In genomic region chr2:167678600-167678999, GRCm38 (mm10) we compare ENCODE assay signal across 16 mouse cellular contexts. TPM values are rescaled to one million over a fixed set of nuclear protein-coding genes. Genes with fewer than 3 reads are reported as not detected.
A peak's percentile ranks its signal among the peaks of the same experiment; 100 is the strongest.
DNase-seq lines count a peak whose midpoint lies in the region; ATAC-seq and TF ChIP-seq lines count a peak whose summit lies in the region.
"Had no signal": no experiment of that assay in that cellular context is flagged by ENCODE, and none has a peak within 500 bp of the region (broad histone marks: within the 10 kb centered on the region; RNA-seq: fewer than 3 reads in every experiment).

No protein-coding gene starts in this region.

- no peak for TF ChIP-seq POLR2A in heart, adult 2 months (IDR thresholded peaks at IDR 0.05; ENCODE audit: insufficient read depth, low read depth, low read length)
- no peak for TF ChIP-seq POLR2A in spleen, adult 2 months (IDR thresholded peaks at IDR 0.05; ENCODE audit: low read depth, low read length)

- H3K9me3 ChIP-seq in midbrain, embryonic 15.5 days: no peaks in the 10 kb centered on the region
- H3K9me3 ChIP-seq: forebrain, embryonic 10.5 days; limb, embryonic 15.5 days had no signal

- peak; percentile 61 for TF ChIP-seq CTCF in heart, adult 2 months (IDR thresholded peaks at IDR 0.05)
- TF ChIP-seq CTCF in spleen, adult 2 months (IDR thresholded peaks at IDR 0.05; ENCODE audit: extremely low read depth, insufficient read depth, insufficient read length, insufficient replicate concordance): 0 out of 2 replicates have a peak, but pooled peaks have one; percentile 41

- DNase-seq in heart, adult 2 months: no peak
- DNase-seq in heart, adult 8-10 months (ENCODE audit: low spot score): no peak
- DNase-seq in spleen, adult 2 months (ENCODE audit: low read depth in 1 of 2, low spot score in 2 of 2): no peak
- DNase-seq in spleen, postnatal 14 days (ENCODE audit: low spot score in 2 of 2): no peak
- DNase-seq in R1 (ENCODE audit: low read depth, low spot score): peak; percentile 59
- DNase-seq in splenic B cell, adult 2 months (ENCODE audit: low read depth, low spot score): peak; percentile 69
- DNase-seq in layer of hippocampus, postnatal 25 days (ENCODE audit: extremely low spot score in 1 of 2, low spot score in 1 of 2): no peak
- DNase-seq: adrenal gland, postnatal 10 days; cerebellum, adult 8-10 months; right cerebral cortex, adult 18-20 months had no signal

- no peaks in the 10 kb centered on the region for H3K79me2 ChIP-seq in heart, adult 2 months (replicated peaks; ENCODE audit: control insufficient read depth, insufficient read depth, low read length)

- no peak overlapping the region for H3K4me2 ChIP-seq in midbrain, embryonic 15.5 days
- H3K4me2 ChIP-seq: limb, embryonic 15.5 days had no signal

- H3K9ac ChIP-seq in heart, adult 2 months (ENCODE audit: low read depth, low read length): no peak overlapping the region
- H3K9ac ChIP-seq in midbrain, embryonic 15.5 days: no peak overlapping the region
- H3K9ac ChIP-seq: limb, embryonic 15.5 days had no signal

- no peak overlapping the region for H3K27ac ChIP-seq in heart, adult 2 months
- no peak overlapping the region for H3K27ac ChIP-seq in spleen, adult 2 months (ENCODE audit: insufficient read depth, low read length)
- no peak overlapping the region for H3K27ac ChIP-seq in midbrain, embryonic 15.5 days
- H3K27ac ChIP-seq: forebrain, embryonic 10.5 days; limb, embryonic 15.5 days had no signal

- ATAC-seq in midbrain, embryonic 15.5 days (replicated peaks): no peak
- ATAC-seq: intestine, embryonic 16.5 days had no signal

- H3K36me3 ChIP-seq in heart, adult 2 months (ENCODE audit: control insufficient read depth, insufficient read depth, low read length): no peaks in the 10 kb centered on the region
- H3K36me3 ChIP-seq in spleen, adult 2 months (ENCODE audit: control insufficient read depth, insufficient read depth, low read length): no peaks in the 10 kb centered on the region
- H3K36me3 ChIP-seq in splenic B cell, adult 2 months (ENCODE audit: control insufficient read depth, insufficient read depth, low read length, poor library complexity, severe bottlenecking): no peaks in the 10 kb centered on the region
- H3K36me3 ChIP-seq in midbrain, embryonic 15.5 days (replicated peaks): no peaks in the 10 kb centered on the region
- H3K36me3 ChIP-seq: forebrain, embryonic 10.5 days; limb, embryonic 15.5 days had no signal

- intact Hi-C loops in heart, adult 2 months (cut with DNase I): no loop called here

- H3K27me3 ChIP-seq in heart, adult 2 months (ENCODE audit: control insufficient read depth, insufficient read depth, low read length): no peaks in the 10 kb centered on the region
- H3K27me3 ChIP-seq in spleen, adult 2 months (ENCODE audit: control insufficient read depth, insufficient read depth, low read length): no peaks in the 10 kb centered on the region
- H3K27me3 ChIP-seq in splenic B cell, adult 2 months (ENCODE audit: control insufficient read depth, insufficient read depth, low read length, poor library complexity, severe bottlenecking): no peaks in the 10 kb centered on the region
- 0 out of 2 replicates have a peak, but pooled peaks cover 2% of the 10 kb centered on the region for H3K27me3 ChIP-seq in midbrain, embryonic 15.5 days (replicated peaks)
- H3K27me3 ChIP-seq: limb, embryonic 15.5 days had no signal

- 54% methylated on average over 5 of the region's 5 CpGs for WGBS in heart, adult 2 months
- 60% methylated on average over 5 of the region's 5 CpGs for WGBS in spleen, adult 2 months
- 51% methylated on average over 5 of the region's 5 CpGs for WGBS in midbrain, embryonic 15.5 days

- no peak for TF ChIP-seq EP300 in heart, adult 2 months (IDR thresholded peaks at IDR 0.05; ENCODE audit: insufficient read depth, low read depth, low read length)

- H3K4me3 ChIP-seq in heart, adult 2 months: no peak overlapping the region
- H3K4me3 ChIP-seq in spleen, adult 2 months (ENCODE audit: extremely low read depth, insufficient read depth, insufficient read length): no peak overlapping the region
- no peak overlapping the region for H3K4me3 ChIP-seq in midbrain, embryonic 15.5 days
- H3K4me3 ChIP-seq: forebrain, embryonic 10.5 days; limb, embryonic 15.5 days; megakaryocyte, embryonic 14.5 days had no signal

- no peaks in the 10 kb centered on the region for H3K4me1 ChIP-seq in heart, adult 2 months (ENCODE audit: control insufficient read depth, insufficient read depth, low read length)
- H3K4me1 ChIP-seq in spleen, adult 2 months (ENCODE audit: control insufficient read depth, insufficient read depth, insufficient read length): no peaks in the 10 kb centered on the region; the same call in 1 of the 2 replicates
- no peaks in the 10 kb centered on the region for H3K4me1 ChIP-seq in midbrain, embryonic 15.5 days

RNA-seq across cellular contexts. Expression of gene Cebpb, which starts 10.1 kb away (rescaled TPM):
- total RNA-seq in heart, adult 2 months (2021): 100 to 1,000 TPM in 1 of 2 experiments, 10 to 100 TPM in 1; 88.1 to 133 TPM
- 30.3 and 77.8 TPM in 2 replicates for polyA plus RNA-seq in heart, adult 2 months (2012; rRNA removed)
- total RNA-seq in heart, adult 8-10 months (2022): 100 to 1,000 TPM in 1 of 4 experiments, 10 to 100 TPM in 3; 55.1 to 104 (median 84.0) TPM
- polyA plus RNA-seq in spleen, adult 2 months (2012; rRNA removed): 68.5 and 161 TPM in 2 replicates
- 1.3 and 2.0 TPM in 2 replicates for polyA plus RNA-seq in midbrain, embryonic 15.5 days (2015; fragmentation: Nextera tagmentation; extraction: Ambion mirVana)
- total RNA-seq in layer of hippocampus, postnatal 25 days (2021): 10 to 100 TPM; 32.4 to 32.8 TPM

RNA-seq across cellular contexts. Expression of gene Tmem189, which starts 11.0 kb away (rescaled TPM):
- total RNA-seq in heart, adult 2 months (2021): 10 to 100 TPM; 23.0 to 26.4 TPM
- 53.2 and 58.4 TPM in 2 replicates for polyA plus RNA-seq in heart, adult 2 months (2012; rRNA removed)
- 10 to 100 TPM; 22.6 to 26.6 (median 23.4) TPM for total RNA-seq in heart, adult 8-10 months (2022)
- polyA plus RNA-seq in spleen, adult 2 months (2012; rRNA removed): 90.7 and 126 TPM in 2 replicates
- 33.4 and 37.9 TPM in 2 replicates for polyA plus RNA-seq in midbrain, embryonic 15.5 days (2015; fragmentation: Nextera tagmentation; extraction: Ambion mirVana)
- 10 to 100 TPM; 57.3 to 60.3 TPM for total RNA-seq in layer of hippocampus, postnatal 25 days (2021)

RNA-seq across cellular contexts. Expression of gene Gm20431, which starts 17.3 kb away (rescaled TPM):
- total RNA-seq in heart, adult 2 months (2021): 10 to 100 TPM; 15.6 to 21.0 TPM
- 9.7 and 16.5 TPM in 2 replicates for polyA plus RNA-seq in heart, adult 2 months (2012; rRNA removed)
- total RNA-seq in heart, adult 8-10 months (2022): 10 to 100 TPM; 15.3 to 19.4 (median 18.2) TPM
- polyA plus RNA-seq in spleen, adult 2 months (2012; rRNA removed): 13.2 TPM in 1 of 2 replicates, not detected in the other
- polyA plus RNA-seq in midbrain, embryonic 15.5 days (2015; fragmentation: Nextera tagmentation; extraction: Ambion mirVana): 10.5 and 10.7 TPM in 2 replicates
- total RNA-seq in layer of hippocampus, postnatal 25 days (2021): 10 to 100 TPM; 51.0 to 51.3 TPM
- polyA plus RNA-seq: neural tube, embryonic 11.5 days had no signal

RNA-seq across cellular contexts. Expression of gene Ube2v1, which starts 46.7 kb away (rescaled TPM):
- 100 to 1,000 TPM; 118 to 121 TPM for total RNA-seq in heart, adult 2 months (2021)
- polyA plus RNA-seq in heart, adult 2 months (2012; rRNA removed): 98.1 and 101 TPM in 2 replicates
- total RNA-seq in heart, adult 8-10 months (2022): 100 to 1,000 TPM; 120 to 152 (median 139) TPM
- 85.2 and 102 TPM in 2 replicates for polyA plus RNA-seq in spleen, adult 2 months (2012; rRNA removed)
- 327 TPM in 2 replicates for polyA plus RNA-seq in midbrain, embryonic 15.5 days (2015; fragmentation: Nextera tagmentation; extraction: Ambion mirVana)
- 100 to 1,000 TPM; 213 to 235 TPM for total RNA-seq in layer of hippocampus, postnatal 25 days (2021)

Comparison
In these comparisons a context has a peak if more than half of its experiments do, and no peak if none do; other contexts are left out.
1. DNase-seq: peak in R1 (single experiment) and splenic B cell, adult 2 months (single experiment); none in heart, adult 2 months (0 of 2), heart, adult 8-10 months (single experiment), spleen, adult 2 months (0 of 2), spleen, postnatal 14 days (0 of 2) and layer of hippocampus, postnatal 25 days (0 of 2).